Mouse (Mus musculus): ENCODE data around the gene Plk3.
"Not testable (repeated sequence)": the region's sequence is repeated elsewhere in the genome, so short reads cannot be mapped to it uniquely, and the experiment has no call there.

The Plk3 gene

DNA sequence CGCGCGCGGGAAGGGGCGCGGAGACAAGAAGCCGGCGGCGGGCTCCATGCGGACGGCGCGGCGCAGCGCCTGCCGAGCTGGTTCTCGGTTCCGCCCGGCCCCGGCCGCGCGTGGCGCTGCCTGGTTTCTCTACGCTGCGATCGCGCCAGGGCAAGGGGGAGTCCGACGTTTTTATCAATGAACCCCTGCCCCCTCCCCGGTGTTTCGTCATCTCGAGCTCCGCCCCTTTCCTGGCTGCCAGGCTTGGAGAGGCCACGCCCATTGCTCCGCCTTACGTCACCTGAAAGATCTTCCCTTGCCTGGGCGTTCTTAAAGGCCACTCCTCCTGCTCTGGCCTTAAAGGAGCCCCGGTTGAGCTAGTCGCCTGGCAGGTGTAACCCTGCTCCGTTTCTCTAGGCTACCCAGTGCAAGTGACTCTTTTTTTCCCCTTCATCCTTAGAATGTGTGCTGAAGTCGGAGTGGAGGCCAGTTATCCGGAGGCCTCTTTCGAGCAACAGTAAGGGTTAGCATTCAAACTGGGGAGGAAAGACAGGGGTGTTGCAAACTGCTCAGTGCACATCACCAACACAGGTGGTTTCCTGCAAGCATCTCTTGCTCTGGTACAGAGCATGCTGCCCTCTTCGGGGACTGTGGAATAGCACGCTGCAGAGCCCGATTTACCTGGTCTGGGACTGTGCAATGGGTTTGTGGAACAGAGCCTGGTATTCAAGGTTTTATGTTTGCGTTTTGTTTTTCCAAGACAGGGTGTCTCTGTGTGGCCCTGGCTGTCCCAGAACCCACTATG, at the start of gene Plk3:
TSS of gene Plk3 (minus strand) at position 147 of the 784 bp plus-strand sequence.
- peak; percentile 98 to 99 for DNase-seq

GRCm38 (mm10) chr4:117182759-117183096, 49.0 kb upstream of the Plk3 start:
- not testable (repeated sequence) for DNase-seq

DNA sequence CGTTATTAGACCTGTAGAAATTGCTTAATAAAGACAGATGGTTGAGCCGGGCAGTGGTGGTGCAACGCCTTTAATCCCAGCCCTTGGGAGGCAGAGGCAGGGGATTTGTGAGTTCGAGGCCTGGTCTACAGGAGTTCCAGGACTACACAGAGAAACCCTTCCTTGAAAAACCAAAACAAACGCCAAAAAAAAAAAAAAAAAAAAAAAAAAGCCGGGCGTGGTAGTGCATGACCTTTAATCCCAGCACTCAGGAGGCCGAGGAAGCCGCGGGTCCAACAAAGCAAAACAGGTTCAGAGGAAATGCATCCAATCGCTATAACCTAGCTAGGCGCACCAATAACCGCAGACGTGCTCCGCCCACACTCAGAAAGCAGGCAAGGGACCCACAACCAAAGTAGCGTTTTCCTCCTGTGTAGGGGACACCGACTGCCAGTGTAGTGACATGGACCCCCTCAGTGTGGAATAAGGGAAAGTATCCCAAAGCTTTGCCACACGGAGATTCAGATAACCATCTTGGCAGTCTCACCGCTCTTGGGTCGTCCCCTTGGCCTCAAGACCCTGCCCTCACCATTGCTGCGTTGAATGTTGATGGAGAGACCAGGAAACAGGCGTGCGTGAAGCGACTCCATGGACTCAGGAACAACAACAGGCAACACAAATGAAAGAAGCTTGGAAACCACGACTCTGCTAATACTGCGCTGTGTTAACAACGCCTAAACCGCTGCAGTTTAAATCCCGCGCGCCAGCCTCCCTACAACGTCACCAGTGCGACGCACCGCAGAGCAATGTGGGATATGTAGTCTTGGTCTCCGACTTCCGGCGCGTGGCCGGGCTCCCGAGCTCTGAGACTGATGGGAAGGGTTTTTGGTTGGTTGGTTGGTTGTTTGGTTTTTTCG, 48.3 kb upstream of the Plk3 start, which contains the start of gene Kif2c:
TSS of gene Kif2c (minus strand) at position 777 of the 896 bp plus-strand sequence.
- DNase-seq: peak; percentile 94 to 95

DNA sequence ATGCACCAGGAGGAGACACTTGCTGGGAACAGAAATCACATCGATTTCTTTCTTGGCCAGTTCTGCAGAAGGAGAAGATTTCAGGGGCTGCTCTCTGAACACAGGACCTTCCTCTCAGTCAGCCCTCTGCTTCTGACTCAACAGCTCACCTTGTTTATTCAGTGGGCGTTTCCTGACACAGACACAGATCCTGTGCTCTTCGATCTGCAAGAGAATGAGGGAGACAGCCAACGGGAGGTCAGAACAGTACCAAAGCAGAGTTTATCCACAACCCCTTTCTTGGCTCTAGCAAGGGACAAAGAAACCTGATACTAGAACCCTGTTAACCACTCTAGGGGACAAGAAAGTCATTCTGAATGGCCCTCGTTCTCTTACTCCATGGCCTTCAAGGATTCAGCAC, 36.2 kb upstream of the Plk3 start:
- no peak for DNase-seq

GRCm38 (mm10) chr4:117161183-117161582, 27.4 kb upstream of the Plk3 start:
- DNase-seq: no peak

- no peak for DNase-seq
These were observed 25.9 kb upstream of the Plk3 start for GRCm38 (mm10) chr4:117159666-117160065.

DNA sequence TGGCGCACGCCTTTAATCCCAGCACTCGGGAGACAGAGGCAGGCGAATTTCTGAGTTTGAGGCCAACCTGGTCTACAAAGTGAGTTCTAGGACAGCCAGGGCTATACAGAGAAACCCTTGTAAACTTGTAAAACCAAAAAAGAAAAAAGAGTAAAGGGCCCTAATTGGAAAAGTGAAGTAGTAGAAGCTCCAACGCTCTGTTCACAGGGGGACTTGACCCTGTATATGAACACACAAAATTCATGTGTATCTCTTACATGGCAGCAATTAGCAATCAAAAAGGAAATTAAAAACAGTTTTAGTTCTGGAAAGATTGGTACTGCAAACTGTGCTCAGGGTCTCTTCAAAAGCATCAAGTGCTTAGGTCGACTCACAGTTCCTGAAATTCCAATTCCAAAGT, 22.6 kb upstream of the Plk3 start:
- no peak for DNase-seq

- DNase-seq: peak; percentile 90 to 92
These were observed 22.1 kb upstream of the Plk3 start, which contains the start of gene Rps8 for GRCm38 (mm10) chr4:117155792-117156355. TSS of gene Rps8 (minus strand) at chr4:117156243.

GRCm38 (mm10) chr4:117155020-117155791, 21.4 kb upstream of the Plk3 start:
- DNase-seq: no peak

DNA sequence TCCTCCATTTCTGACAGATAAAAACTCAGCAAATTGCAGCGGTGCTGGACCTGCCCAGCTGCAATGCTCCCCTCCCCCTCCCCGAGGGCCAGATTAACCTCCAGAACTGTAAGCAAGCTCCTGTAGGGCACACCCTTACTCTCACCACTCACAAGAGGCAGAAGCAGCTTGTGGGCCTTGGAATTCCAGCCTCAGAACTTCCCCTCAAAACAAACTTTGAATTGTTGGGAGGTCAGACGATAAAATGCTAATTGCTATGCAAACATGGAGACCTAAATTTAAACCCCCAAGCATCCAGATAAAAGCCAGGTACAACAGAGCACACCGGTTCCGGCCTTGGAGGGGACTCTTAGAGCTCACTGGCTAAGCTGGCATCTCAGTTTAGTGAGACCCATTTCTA, 19.0 kb upstream of the Plk3 start:
- peak in 1 of 2 experiments; percentile 30 for DNase-seq

- no peak for DNase-seq
These were observed 17.7 kb upstream of the Plk3 start for GRCm38 (mm10) chr4:117151416-117151815.

DNA sequence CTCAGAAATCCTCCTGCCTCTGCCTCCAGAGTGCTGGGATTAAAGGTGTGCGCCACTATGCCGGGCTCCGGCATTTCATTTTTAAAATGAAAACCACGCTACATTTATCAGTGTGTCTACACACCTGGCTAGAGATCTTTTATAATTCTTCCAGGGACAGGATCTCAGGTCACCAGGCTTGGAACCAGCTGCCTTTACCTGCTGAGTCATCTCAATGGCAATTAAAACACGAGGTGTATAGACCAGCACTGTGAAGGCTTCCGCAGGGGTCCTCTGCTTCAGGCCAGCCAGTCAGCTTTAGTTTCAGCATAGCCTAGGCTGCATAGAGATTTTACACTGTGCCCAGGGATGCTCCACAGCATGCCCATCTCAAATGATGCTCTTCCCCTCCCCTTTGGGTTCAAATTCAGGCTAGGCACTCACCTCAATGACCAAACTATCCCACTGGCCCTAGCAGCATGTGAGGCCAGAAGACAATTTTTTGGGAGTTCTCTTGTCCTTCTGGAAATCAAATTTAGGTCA, 16.5 kb upstream of the Plk3 start:
- no peak for DNase-seq

GRCm38 (mm10) chr4:117149291-117150211, 15.8 kb upstream of the Plk3 start:
- no peak for DNase-seq

DNA sequence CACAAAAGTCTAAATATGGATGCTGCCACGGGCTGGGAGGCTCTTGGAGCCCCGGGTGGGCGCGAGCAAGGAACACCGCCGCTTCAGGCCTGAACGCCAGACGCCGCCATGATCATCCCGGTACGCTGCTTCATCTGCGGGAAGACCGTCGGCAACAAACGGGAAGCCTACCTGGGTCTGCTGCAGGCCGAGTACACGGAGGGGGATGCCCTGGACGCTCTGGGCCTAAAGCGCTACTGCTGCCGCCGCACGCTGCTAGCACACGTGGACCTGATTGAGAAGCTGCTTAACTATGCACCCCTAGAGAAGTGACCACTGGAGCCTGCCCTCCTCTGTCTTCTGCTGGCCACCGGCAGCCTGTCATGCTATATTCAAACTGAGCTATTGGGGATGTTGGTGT, 15.1 kb upstream of the Plk3 start:
- DNase-seq: no peak

DNA sequence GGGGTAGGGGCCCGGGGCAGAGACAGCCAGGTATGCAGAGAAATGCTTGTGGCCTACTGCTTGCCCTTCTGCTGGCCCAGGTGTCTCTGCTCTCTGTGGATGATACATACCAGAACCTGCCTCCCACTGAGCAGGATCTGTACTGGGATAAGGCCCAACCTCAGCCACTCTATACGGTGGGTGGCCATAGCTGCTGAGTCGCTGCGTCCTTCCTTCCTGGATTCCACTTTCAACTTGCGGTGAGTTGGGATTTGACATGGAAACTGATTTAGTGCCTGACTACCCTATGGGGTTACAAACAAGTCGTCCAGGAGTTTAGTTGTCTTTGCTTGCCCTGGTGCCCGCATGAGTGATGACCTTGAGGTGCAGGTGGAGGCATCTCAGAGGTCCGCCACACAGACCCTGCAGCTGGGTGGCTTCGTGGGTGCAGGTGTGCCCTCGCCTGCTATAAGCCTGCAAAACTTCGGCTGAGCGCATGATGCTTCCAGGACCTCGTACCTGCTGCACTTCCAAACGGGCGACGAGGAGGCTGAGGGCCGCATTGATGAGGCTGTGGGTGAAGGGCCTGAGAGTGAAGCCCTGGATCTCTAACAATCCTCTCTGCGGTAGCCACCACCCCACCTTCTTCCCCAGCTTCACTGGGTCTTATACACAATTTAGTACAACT, 14.4 kb upstream of the Plk3 start:
- DNase-seq: no peak

GRCm38 (mm10) chr4:117146176-117146575, 12.4 kb upstream of the Plk3 start:
- DNase-seq: peak; percentile 91 to 97

DNA sequence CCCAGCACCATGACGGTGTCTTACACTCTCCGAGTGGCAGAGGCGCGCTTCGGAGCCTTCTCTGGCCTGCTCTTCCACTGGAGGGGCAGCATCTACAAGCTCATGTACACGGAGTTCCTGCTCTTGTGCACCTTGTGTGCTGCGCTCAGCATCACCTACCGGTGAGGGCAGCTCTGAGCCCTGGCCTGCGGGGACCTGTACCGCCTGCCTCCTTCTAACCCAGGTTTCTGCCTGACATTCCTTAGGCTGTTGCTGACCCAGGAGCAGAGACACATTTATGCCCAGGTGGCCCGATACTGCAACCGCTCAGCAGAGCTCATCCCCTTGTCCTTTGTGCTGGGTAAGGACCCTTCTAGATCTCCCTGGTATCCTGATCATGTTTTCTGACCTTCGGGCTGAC, 11.5 kb upstream of the Plk3 start:
- no peak for DNase-seq

GRCm38 (mm10) chr4:117143023-117143422, 9.3 kb upstream of the Plk3 start:
- DNase-seq: no peak

- no peak for DNase-seq
These were observed 6.8 kb upstream of the Plk3 start for GRCm38 (mm10) chr4:117140613-117141012.

GRCm38 (mm10) chr4:117139217-117139612, 5.5 kb upstream of the Plk3 start:
- DNase-seq: peak; percentile 72 to 76

All from kidney, postnatal 36 days (tissue).